Mouse (Mus musculus) brown adipose tissue, adult 24 weeks (tissue): ENCODE measurements around the gene Alpk3. TPM values are rescaled to one million over a fixed set of nuclear protein-coding genes. Genes with fewer than 3 reads are reported as not detected.

Source experiments
- polyA plus RNA-seq: library from polyadenylated mRNA; stranded (reverse); fragments of >200 nt; gene quantifications from 2 replicates; pipeline ENCODE4 v1.2.4, GENCODE M21; 2012; ENCODE audit not compliant: missing spikeins, insufficient read depth, insufficient read length

Gene Alpk3
- polyA plus RNA-seq, 1 experiment: 0.83 TPM

Other genes with a start within 250 kb of the Alpk3 start
- gene Iqgap1, start 231.6 kb upstream of the Alpk3 start, polyA plus RNA-seq: 27.3 and 27.9 TPM in 2 replicates
- 1.5 TPM in 1 of 2 replicates, not detected in the other for gene Zscan2, start 196.7 kb upstream of the Alpk3 start, polyA plus RNA-seq
- 10.4 and 19.3 TPM in 2 replicates for gene Wdr73, start 156.3 kb upstream of the Alpk3 start, polyA plus RNA-seq
- gene Nmb, start 152.5 kb upstream of the Alpk3 start, polyA plus RNA-seq: 7.3 and 9.1 TPM in 2 replicates
- 61.2 and 77.2 TPM in 2 replicates for gene Sec11a, start 109.8 kb upstream of the Alpk3 start, polyA plus RNA-seq
- 14.3 and 15.6 TPM in 2 replicates for gene Zfp592, start 63.9 kb upstream of the Alpk3 start, polyA plus RNA-seq
- gene Slc28a1, start 57.2 kb downstream of the Alpk3 start, polyA plus RNA-seq: not detected in 2 replicates
- 24.0 and 39.6 TPM in 2 replicates for gene Pde8a, start 156.0 kb downstream of the Alpk3 start, polyA plus RNA-seq